Mouse (Mus musculus) right cerebral cortex, postnatal 36 days (tissue): ENCODE results near the gene Syn3.
"Not testable (repeated sequence)": the region's sequence is repeated elsewhere in the genome, so short reads cannot be mapped to it uniquely, and the experiment has no call there.

Source experiments
- DNase-seq, 2 experiments: peaks; one replicate each; pipeline ENCODE4 v3.0.0; 2022; ENCODE audit warnings: low spot score in 2 of 2, mixed read lengths in 1 of 2

Gene Syn3

DNA sequence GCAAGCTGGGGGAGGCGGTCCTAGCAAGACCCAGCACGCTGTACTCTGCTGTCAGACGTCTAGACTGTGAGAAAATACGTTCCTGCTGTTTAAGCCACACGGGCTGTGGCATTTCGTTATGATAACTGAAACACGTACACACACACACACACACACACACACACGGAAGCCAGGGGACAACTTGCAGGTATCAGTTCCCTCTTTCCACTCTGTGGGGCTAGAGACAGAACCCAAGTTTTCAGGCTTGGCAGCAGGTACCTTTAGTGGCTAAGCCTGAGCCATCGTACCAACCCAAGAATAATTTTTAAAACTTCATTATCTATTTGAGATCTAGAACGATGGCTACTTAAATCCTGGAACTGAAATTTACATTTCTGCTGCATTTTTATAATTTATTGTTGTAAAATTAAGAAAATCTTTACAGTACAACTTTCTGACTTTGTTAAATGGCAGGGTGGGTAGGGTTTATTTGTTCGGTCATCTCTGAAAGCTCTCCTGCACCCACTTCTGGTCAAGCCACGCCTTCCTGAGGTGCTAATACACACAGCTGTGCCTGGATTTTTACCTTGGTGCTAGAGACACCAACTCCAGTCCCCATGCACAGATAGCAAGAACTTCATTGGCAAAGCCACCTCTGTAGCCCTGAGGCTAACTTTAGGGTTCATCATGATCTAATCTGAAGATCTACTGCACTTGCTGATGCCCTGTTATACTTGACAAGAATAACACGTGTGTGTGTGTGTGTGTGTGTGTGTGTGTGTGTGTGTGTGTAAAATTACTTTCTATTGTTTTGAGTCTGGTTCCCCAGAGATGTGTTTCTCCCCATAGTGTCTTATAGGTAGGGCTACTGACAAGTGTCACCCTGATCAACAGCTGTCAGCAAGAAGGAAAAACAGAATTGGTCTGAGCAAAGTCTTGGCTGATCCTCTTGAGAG is 29.8 kb downstream of the Syn3 start:
- DNase-seq, result no peak

DNA sequence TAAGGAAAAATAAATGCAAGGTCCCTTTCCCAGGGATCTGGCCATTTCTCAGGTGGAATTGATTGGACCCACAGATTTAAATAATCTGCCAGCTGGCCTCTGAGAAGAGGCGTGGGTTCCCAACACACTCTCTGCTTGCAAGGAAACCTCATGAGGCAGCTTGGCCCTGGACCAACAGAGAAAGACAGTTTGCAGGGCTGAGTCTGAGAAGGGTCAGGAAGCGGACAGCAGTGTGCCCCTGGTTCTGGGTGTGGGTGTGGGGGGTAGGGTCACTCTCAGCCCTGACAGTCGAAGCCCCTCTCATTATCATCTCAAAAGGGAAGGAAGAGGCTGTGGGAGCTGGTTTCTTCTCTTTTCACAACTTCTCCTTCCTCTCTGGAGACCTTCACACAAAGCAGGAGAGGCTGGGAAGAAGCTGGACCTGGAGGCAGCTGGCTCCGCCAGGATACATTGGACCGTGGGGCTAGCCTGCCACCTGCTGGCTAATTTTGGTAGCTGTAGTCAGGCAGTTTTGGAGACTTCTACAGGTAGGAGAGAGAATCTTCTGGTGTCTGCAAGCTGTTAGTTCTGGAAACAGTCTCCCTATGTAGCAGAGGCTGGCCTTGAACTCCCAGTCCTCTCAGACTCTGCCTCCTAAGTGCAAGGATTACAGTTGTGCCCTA is 35.0 kb downstream of the Syn3 start:
- DNase-seq, result peak in 1 of 2 experiments; percentile 59

DNA sequence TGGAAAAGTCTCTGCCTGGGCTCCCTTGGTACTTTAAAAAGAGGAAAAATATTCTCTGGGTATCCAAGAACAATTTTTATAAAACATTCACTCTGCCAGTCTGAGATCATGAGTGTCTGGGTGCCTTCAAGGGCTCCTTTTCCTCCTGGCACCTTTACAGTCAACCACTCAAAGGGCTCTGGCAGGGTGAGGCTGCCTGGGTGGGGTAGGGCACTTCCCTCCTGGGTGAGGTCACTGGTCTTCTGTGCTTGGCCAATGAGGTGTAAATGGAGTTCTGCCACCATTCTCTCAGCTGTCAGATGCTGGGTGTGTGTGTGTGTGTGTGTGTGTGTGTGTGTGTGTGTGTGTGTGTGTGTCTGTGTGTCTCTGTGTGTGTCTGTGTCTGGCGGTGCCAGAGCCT is 39.1 kb downstream of the Syn3 start:
- DNase-seq, result no peak

DNA sequence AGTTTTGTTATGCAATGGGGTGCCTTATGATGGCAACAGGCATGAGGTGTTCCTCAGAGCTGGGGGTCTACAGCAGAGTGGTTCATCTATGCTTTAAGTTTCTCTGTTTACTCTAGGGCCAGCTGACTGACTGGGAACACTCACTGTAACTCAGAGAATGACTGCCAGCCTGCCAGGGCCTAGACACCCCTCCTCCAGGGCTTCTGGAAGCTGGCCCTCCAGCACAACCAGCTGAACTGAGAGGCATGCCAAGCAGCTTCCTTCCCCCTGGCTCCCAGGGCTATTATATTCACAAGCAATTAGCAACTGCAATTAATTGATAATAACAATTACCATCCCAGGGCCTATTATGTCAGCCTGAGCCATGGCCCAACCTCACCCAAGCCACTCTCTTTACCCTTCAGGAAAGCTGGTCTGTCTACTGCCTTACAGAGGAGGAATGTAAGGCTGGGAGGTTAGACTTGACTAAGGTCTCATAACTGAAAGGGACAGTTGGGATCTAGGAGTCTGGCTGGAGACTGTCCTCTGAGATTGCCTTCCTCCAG is 41.0 kb downstream of the Syn3 start:
- no peak for DNase-seq

DNA sequence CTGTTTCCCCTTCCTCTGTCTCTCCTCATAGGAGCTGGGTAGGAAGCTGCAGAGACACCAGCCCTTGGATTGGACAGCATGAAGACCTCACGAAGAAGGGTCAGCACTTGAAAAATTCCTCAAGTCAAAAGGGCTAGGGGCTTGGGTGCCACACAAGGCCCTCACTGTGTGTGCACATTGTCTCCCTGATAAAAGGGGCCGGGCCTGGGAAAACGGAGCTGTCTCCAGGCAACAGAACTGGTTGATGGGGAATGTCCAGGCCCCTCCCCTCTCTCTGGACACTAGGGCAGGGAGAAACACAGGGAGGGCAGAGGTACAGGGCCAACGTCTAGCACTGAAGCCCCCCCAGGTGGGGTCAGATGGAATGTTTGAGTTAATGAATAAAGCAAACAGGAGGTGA is 41.5 kb downstream of the Syn3 start:
- DNase-seq, result no peak

DNA sequence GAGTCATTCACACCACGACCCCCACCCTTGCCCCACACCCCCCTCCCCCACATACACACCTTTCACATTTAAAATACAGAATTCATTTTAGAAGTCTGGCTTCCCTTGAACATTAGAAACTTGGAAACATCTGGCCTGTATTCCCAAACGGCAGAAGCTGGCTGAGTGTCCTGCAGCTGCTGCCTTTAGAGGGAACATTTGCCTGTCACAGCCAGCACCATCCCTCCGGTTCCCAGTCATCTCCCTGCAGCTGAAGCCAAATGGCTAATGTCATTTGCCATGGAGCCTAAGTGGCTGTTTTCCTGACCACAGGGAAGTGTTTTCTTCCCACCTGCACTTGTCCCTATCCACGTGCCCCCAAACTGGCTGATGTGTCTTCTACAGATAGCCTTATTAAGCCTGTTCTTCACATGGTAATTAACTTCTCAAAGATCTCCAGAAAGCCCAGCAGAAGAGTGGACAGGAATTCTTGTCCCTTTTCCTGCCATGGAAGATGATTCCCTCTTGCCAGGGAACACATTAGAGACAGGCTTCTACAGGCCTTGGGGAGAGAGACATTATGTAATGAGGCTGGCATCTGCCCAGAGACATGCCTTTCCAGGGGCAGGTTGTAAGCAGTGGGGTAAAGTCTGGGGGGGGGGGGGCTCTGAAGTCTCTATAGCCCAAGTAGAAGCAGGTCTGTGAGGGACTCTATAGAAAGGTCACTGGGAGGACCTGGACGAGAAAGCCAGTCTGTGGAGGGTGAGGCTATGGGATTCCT is 43.2 kb downstream of the Syn3 start:
- DNase-seq, result no peak

DNA sequence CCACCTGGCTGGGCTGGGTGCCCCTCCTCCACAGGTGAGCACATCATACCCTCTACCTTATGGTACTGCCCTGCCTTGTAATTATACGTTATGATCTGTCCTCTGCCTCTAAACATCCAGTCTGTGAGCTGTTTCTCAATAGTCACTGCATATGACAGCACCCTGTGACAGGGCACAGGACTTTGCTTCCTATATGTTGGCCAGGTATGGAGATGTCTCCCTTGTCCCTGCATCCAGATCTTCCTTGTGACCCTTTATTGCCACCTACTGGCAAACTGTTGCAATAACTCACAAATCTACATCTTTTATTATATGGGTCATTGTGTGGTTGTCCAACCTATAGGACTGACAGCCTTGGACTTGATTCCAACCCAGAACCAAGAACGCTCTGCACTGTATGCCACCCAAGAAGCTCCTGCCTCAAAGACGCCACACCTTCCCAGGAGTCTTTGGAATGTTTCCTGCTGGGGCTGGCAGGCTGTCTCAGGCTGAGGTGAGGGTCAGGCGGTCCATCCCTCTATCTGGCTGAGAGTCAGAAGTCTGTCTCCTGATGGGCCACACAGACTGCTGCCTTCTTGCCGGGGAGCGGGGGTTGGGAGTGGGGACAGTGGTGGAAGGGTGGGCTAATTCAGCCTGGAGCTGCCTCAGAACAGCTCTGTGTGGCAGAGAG is 46.2 kb downstream of the Syn3 start:
- no peak for DNase-seq

DNA sequence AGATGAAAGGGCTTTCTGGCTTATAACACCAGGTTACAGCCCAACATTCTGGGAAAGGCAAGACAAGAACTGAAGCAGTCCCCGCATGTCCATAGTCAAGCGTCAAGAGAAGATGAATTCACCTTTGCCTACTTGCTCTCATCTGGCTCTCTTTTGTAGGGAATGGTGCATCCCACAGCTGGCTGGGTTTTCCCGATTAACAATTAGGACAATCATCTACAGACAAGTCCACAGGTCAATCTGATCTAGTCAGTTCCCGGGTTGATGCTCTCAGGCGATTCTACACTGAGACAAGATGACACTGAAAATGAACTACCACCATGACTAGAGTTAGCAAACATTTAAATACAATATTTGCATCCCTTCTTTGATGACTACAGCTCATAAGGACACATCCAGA is 47.4 kb downstream of the Syn3 start:
- DNase-seq, result no peak

DNA sequence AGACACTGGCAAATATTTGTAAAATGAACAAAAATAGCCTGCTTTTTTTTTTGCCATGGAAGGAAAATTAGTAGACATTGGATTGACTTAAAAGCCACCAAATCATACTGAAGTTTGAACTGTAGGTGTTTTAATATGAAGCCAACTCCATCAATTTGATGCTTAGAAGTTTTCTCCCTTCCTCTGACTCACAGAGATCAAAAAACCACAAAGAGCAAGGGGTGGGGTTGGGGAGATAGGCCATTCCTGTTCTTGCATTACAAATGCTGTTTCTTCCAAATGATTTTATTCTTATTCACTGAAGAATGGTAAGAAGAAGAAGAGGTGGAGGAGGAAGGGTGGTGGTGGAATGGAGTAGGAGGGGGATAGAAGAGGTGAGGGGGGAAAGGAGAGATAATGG is 52.0 kb downstream of the Syn3 start:
- no peak for DNase-seq

DNA sequence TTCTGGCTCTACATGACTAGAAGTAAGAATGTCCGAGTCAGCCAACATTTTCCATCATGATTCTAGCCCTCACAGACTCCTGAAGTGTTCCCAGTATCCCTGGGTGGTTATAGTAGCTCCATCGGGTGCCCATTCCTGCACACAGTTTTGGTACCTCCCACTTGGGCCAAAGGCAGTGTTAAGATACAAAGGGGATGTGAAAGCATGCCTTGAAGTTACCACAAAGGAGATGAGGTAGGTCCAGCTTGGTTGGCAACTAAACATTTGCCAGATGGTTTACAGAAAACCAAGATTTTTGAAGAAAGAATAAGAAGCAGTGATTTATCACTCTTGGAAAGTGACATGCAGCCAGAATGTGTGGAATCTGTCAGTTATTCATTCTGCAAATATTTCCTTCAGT is 53.5 kb downstream of the Syn3 start:
- no peak for DNase-seq

DNA sequence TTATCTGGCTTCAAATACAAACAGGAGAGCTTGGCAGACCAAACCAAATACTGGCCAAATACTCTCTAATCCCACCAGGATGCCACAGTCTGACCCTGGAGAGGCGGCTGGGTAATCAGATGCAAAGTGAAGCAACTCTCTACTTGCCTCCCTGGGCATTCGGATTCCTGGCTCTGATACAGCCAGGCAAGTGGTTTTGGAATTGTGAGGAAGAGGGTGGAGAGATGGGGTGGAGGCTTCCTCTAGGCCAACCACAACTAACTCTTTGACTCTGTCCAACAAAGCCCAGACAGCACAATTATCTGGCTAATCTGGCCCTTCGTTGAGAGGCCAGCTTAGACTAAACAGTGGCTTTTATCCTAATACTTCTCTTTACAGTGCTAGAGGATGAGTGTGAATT is 54.0 kb downstream of the Syn3 start:
- DNase-seq, result no peak

DNA sequence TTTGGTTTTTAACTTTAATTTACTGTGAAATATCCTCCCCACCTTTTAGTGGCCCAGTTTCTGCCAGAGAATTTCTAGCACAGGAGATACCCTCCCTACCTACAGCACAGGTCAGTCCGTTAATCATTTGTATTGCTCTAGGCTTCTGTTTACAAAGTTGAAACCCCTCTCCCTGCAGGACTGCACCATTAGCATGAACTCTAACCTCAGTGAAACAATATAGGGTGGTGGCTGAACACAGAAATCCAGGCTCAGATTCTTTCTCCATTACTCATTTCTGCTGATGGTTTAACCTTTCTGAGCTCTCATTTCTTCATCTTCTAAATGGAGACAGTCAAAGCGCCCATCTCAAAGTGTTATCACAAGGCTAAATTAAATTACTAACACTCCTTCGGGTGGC is 56.9 kb downstream of the Syn3 start:
- DNase-seq, result no peak

DNA sequence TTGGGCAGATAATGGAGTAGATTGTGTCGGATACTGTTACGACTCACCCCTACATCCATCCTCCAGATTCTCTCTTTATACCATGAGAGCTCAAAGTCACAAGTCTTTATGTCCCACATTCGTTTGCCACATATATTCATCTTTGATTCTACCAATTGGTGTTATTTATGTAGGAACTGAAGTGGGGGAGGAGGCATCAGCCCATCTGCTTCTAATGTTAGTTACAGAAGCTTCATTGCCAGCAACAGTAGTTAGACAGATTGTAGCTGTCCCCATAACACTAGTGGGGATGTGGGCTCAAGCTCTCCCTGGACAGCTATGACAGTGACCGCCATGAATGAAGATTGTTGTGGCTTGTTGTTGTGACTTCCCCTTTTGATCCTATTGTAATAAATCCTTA is 59.1 kb downstream of the Syn3 start:
- DNase-seq, result no peak

DNA sequence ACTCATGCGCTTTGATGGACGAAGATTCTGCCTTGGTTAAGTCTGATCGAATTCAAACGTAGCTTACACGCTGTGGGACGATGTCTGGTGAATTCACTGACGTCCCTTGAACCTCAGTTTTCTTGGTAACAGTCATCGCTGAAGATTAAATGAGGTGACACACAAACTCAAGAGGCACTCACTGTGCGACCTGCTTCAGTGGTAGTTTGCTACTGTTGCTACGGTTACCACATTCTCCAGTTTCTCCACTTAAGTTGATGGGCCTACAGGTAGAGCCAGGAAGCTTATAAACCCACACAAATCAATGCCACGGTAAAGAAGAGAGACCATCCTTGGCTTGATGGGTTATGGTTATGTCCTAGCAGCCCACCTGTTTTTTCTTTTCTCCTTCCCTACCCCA is 61.4 kb downstream of the Syn3 start:
- no peak for DNase-seq

DNA sequence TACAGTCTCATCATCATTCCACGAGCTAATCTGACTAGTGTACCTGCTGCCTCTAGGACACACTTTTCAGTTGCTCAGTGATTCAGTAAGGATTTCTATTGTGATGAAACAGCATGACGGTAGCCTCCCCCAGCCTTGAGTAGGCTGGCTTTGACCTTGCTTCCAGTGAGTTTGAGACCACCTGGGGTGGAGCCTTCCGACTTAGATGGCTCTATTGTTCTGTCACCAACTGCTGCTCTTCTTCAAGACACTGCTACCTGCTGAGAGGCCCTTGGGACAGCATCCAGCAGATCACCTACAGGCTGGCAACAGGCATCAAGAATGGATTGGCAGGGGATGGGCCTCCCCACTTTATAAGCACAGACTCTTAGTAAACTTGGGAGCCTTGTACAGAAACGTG is 63.7 kb downstream of the Syn3 start:
- DNase-seq, result not testable (repeated sequence)

DNA sequence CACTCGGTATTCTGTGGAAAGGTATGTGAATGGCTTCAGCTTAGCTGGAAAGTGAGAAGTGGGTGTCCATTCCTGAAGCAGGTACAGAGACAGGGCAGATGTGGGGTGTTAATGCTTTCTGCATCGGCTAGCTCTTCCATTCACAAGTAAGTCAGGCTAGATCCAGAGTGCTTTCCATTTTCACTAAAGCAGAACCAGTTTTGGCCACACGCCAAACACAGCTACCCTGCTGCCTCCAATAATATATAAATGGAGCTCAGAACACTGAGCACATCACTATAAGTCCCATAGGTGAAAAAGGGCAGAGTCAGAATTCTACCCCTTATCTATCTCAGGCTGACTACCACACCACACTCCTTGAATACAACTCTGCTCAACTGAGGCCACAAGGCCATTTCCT is 69.0 kb downstream of the Syn3 start:
- DNase-seq, result no peak

DNA sequence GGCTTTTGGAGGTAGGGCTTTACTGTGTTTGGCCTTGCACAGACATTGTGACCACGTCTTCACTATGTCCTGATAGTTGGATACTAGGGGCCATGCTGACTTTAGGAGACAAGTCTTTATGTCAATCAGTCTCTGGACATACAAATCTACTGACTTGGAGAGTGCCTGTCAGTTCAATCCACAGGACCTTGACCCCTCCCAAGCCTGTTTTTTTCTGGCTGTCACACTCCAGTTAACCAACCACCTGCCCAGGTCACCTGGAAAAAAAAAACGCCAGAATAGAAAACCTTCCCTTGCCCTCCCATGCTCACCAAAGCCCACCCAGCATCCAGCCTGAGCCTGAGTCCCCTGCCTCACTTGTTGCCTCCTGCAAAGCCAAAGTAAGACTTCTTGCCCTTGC is 70.7 kb downstream of the Syn3 start:
- DNase-seq, result no peak

DNA sequence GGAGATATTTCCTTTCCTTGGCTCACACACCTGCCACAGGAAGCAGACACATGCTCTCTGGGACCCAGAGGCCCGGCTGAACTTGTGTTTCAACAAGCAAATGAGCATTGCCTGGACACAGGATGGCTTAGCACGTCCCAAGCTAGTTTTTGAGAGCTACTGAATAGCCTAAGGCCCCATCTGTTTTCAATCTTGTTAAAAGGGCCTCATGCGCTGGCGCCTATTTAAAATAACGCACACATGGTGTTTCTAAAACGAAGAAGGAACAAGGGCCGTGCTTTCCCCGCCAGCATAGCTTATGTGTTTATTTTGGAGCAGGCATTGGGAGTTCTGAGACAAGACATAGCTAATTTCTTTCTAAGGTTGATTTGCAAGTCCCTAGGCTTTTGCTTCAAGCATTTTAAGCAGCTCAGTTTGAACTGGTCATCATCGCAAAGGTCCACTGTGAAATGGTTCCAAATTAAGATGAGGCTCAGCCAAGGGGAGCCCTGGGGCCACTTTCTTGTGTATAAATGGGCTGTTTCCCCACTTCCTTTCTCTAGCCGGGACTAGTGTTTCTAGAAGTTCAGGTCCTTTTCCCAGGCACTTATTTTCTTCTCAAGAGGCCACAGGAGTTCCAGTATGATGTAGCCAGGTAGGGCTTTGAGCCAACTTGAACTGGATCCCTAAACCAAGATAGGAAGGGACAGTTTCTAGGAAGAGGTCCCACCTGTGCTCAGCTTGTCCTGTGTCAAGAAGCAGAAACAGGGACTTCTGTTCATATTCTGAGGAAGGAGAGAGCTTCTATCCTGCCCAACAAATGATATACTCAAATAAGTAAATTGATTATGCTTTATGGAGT is 72.8 kb downstream of the Syn3 start:
- DNase-seq, result peak; percentile 12 to 16

DNA sequence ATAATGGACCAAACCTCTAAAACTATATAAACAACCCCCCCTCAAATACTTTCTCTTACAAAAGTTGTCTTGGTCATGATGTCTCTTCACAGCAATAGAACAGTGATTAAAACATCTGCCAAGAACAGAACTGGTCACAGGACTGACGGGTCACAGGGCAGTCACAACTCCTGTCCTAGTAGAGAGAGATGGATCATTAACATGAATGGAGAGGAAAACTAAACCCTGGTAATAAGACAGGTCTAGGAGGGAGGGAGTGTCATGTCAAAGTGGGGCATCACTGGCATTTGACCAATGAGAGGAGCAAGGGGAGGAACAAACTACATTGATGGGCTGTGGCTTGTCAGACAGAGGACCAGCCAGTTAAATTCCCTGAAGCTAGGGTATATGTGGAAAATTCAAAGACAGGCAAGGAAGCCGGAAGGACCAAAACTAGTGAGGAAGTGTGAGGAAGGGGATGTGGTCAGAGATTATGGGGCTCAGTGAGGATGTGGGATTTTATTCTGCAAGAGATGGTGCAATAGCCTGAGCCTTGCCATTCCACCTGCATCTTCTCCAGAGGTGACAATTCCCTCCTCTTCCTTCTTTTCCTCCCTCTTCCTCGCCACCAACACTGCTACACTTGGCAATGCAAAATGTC is 76.8 kb downstream of the Syn3 start:
- DNase-seq, result no peak

DNA sequence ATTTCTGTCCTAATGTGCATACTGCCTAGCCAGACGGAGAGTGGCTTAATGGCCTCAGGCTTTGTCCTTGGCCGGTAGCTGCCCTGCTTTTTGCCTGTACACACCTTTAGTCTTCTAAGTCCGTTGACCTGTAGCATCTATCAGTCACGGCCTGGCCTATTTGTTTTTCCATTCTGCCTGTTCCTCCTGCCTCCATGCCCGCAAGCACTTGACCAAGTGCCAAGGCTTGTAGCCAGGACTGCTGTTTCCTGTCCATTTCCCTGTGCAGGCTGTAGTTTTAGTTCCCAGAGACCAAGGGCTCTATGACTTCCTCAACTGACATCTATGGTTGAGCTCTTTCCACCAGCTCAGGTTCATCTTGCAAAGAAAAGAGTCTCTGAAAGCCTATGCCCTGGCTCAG is 79.8 kb downstream of the Syn3 start:
- DNase-seq, result no peak
